Mouse (Mus musculus): Measurements from ENCODE around the gene Ift88.

DNA sequence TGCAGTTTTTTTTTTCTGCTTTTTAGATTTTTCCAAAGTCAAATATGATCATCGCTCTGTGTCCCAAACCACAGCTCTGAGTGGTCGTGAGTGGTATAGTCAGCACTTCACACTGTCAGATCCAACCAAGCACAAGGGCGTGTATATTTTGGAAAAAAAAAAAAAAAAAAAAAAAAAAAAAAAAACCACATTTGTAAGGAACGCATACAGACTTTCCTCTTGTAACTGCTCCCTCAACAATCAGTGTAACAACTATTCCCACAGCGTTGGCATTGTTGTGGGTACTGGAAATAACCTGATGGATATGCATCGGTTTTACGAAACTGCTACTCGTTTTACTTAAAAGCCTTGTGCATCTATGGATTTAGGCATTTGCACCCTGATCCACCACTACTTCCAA, 15.8 kb upstream of the Ift88 start:
- TF ChIP-seq CTCF (IDR thresholded peaks at IDR 0.05; ENCODE audit: borderline replicate concordance, insufficient read depth, low read length) (no peak), POLR2A (IDR thresholded peaks at IDR 0.05; ENCODE audit: low read depth, low read length) (no peak)

Measured in embryonic fibroblast, embryonic 13.5 days (primary cell).